Mouse (Mus musculus): Measurements from ENCODE around the gene Apeh.
A peak's percentile ranks its signal among the peaks of the same experiment; 100 is the strongest.

Apeh gene

GRCm38 (mm10) chr9:108073141-108073930 lies 21.1 kb downstream of the Apeh start:
- DNase-seq (ENCODE audit: low read depth) = no peak

DNA sequence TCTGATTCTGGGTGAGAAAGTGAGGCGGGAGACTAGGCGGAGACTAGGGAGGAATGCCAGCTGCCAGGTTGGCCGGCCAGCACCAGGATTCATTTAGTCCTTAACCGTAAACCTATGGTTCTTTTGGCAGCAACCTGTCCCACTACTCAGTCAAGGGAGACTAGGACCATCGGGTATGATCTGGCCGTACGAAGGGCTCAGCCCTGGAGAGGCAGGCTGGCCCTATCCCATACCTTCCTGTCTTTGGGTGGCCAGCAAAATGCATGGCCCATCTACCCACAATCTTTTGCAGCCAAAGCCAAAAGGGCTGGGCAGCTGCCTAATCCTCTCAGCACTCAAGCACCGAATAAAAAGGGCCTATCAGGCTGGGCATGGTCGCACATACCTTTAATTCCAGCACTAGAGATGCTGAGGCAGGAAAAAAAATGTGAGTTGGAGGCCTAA lies 21.9 kb downstream of the Apeh start:
- no peak for DNase-seq (ENCODE audit: low read depth)

GRCm38 (mm10) chr9:108071801-108072200 lies 22.6 kb downstream of the Apeh start:
- no peak for DNase-seq (ENCODE audit: low read depth)

- no peak for DNase-seq (ENCODE audit: low read depth)
These were observed 24.9 kb downstream of the Apeh start for GRCm38 (mm10) chr9:108069529-108069928.

- DNase-seq (ENCODE audit: low read depth) = no peak
These were observed 25.4 kb downstream of the Apeh start for GRCm38 (mm10) chr9:108069007-108069406.

DNA sequence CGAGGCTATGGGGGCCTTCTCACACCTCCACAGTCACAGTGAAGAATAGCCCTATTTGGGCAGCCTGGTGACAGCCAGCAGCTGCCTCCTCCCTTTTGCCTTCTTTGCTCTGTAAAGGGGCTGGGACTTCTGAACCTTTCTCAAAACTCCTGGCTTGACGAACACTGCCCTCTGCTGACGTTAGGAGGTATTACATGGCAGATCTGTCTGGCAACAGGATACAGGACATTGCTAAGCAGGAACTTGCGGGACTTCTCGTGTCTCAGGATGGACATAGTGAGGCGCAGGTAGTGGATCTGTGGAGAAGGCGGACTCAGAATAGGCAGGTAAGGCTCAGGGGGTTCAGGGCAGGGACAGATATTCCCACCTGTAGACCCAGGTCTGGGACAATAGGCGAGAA lies 26.5 kb downstream of the Apeh start:
- peak; percentile 90 for DNase-seq (ENCODE audit: low read depth)

GRCm38 (mm10) chr9:108067199-108067598 lies 27.2 kb downstream of the Apeh start:
- DNase-seq (ENCODE audit: low read depth) = no peak

GRCm38 (mm10) chr9:108065491-108066011 lies 28.9 kb downstream of the Apeh start:
- peak; percentile 55 for DNase-seq (ENCODE audit: low read depth)

DNA sequence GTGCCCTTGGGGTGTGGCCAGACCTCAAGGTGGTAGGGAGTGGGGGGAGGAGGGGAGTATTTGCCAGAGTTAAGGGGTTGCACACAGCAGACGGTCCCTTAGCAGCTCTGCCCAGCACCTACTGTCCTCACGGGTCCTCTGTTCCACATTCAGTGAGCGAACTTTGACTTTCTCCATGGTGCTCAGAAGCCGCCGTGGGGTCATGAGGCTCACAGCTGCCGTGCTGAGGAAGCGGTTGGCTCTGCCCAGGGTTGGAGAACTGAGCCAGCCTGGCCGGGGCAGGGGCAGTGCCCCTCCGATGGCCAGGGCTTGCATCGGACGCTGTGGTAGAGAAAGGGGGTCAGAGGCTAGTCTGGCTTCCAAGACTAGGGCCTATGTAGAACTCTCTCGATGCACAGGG lies 31.0 kb downstream of the Apeh start:
- DNase-seq (ENCODE audit: low read depth) = no peak

- no peak for DNase-seq (ENCODE audit: low read depth)
These were observed 32.3 kb downstream of the Apeh start for GRCm38 (mm10) chr9:108062142-108062541.

GRCm38 (mm10) chr9:108058291-108058690 lies 36.1 kb downstream of the Apeh start:
- no peak for DNase-seq (ENCODE audit: low read depth)

DNA sequence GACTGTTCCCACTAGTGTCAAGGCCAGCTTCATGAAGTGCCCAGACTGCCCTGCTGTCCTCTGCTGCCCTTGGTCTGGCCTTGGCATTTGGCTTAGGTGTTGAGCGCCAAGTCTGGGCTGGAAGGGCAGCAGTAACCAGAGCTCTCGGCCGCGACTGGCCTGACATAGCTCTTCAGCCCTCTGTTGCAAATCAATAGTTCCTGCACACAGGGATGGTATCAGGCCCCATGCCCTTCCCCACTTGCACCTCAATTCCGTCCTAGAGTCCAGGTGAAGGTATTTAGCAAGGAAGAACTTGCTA lies 37.2 kb downstream of the Apeh start:
- no peak for DNase-seq (ENCODE audit: low read depth)

- DNase-seq (ENCODE audit: low read depth) = no peak
These were observed 37.8 kb downstream of the Apeh start for GRCm38 (mm10) chr9:108056361-108057261.

DNA sequence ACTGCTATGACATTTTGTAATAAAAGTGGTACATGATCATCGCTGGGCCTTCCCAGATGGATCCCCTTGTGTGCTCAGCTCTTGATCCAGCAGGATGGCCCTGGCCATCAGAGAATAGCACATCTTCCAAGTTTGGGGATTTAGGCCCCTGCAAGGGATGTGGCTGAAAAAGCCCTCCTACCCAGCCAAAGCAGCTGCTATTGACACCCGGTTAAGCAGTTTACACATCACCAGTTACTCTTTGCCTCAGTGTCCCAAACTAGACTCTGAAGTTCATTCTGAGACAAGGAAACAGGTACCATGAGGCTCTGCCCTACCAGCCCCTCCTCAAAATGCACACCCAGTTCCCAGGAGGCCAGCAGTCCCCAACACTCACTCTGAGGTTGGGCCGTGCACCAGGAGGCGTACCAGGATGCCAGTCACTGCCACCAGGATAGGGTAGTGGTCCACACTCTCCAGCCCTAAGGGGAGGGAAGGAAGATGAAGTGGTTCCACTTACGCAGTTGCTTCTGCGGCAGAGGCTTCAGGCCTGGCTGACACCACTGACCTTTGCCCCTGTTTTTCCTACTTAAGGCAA lies 38.7 kb downstream of the Apeh start:
- no peak for DNase-seq (ENCODE audit: low read depth)

- no peak for DNase-seq (ENCODE audit: low read depth)
These were observed 39.3 kb downstream of the Apeh start for GRCm38 (mm10) chr9:108055061-108055460.

DNA sequence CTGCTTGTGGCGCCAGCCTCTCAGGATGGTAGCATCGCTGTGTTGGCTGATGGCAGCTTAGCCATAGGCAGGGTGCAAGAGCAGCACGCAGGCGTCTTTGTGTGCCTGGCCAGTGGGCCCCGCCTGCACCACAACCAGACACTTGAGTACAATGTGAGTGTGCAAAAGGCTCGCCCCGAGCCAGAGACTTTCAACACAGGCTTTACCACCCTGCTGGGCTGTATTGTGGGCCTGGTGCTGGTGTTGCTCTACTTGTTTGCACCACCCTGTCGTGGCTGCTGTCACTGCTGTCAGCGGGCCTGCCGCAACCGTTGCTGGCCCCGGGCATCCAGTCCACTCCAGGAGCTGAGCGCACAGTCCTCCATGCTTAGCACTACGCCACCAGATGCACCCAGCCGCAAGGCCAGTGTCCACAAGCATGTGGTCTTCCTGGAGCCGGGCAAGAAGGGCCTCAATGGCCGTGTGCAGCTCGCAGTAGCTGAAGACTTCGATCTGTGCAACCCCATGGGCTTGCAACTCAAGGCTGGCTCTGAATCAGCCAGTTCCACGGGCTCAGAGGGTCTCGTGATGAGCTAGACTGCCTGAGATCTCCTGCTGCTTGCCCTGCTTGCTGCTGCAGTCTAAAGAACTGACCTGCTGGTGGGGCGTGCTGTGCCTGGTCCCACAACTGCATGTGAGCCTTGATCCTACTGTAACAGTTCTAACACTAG lies 39.9 kb downstream of the Apeh start:
- DNase-seq (ENCODE audit: low read depth) = no peak

DNA sequence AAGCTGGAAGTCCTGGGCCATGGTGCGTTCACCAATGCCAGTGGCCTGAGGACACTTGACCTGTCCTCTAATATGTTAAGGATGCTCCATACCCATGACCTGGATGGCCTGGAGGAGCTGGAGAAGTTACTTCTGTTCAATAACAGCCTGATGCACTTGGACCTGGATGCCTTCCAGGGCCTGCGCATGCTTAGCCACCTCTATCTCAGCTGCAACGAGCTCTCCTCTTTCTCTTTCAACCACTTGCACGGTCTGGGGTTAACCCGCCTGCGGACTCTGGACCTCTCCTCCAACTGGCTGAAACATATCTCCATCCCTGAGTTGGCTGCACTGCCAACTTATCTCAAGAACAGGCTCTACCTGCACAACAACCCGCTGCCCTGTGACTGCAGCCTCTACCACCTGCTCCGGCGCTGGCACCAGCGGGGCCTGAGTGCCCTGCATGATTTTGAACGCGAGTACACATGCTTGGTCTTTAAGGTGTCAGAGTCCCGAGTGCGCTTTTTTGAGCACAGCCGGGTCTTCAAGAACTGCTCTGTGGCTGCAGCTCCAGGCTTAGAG lies 40.7 kb downstream of the Apeh start:
- DNase-seq (ENCODE audit: low read depth) = no peak

DNA sequence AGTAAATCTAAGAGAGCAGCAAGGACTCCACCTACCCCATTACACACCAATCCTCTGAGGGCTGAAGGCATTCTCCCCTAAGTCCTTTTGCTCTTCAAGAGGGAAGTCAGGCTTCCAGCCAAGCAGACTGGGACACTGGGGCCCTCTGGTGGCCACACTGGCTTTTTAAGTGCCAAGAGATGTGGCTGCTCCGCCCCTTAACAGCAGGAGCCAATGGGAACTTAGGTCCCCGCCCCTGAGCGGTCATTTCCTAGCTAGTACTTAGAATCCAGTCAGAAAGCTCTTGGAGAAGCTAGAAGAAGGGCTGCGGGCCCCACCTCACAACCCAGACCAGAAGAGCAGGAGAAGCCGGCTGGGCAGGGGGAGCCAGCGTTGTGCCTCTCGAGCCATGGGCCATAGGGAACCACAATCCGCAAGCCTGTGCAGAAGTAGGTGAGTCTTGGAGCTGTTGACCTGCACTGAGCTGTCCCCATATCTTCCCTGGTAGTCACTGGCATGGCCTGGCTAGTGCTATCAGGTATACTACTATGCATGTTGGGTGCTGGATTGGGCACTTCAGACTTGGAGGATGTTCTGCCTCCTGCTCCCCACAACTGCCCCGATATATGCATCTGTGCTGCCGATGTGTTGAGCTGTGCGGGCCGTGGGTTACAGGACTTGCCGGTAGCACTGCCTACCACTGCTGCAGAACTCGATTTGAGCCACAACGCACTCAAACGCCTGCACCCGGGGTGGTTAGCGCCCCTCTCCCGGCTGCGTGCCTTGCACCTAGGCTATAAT lies 41.3 kb downstream of the Apeh start, which contains the start of gene Amigo3:
TSS of gene Amigo3 (plus strand) at position 275 of the 780 bp plus-strand sequence.
- DNase-seq (ENCODE audit: low read depth) = peak; percentile 97

DNA sequence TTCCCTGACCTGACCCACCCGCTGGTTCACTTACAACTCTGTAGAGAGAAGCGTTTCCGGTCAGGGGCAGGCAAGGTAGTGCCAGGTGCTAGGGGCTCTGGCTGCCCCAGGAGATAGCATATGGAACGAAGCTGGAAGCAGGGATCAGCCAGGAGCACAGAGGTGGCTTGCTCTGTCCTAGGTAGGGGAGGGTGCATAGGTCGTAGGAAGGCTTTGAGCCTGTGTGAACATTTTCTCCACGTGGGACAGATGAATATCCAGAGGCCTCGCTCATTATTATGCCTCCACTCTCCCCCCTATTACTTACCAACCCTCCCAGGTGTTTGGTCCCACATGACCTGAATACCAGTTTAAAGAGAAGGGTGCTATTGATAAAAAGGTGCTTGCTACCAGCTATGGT lies 42.0 kb downstream of the Apeh start:
- DNase-seq (ENCODE audit: low read depth) = peak; percentile 27

GRCm38 (mm10) chr9:108051931-108052220 lies 42.5 kb downstream of the Apeh start:
- no peak for DNase-seq (ENCODE audit: low read depth)

Measured in naive thymus-derived CD4-positive, alpha-beta T cell, adult 2 months (primary cell).